ENCODE assay signal across 8 mouse cellular contexts in the genomic region with DNA sequence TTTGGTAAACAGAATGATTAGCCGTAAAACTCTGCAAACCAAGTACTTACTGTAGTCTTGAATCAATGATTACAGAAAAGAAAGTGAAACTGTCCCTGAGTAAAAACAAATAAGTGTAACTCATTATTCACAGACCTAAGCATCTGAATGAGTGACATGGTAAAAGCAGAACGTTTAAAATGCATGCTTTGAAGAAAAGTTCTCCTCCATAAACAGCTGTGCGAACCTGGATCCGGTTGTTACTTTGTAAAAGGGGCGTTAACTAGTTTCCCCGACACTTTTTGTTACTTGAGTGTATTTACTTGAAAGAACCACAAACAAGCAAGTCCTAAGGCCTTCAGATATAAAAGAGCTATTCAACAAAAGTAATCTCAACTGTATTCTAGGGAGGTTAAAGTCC. TPM values are rescaled to one million over a fixed set of nuclear protein-coding genes. Genes with fewer than 3 reads are reported as not detected.
DNase-seq lines count a peak whose midpoint lies in the region; ATAC-seq and TF ChIP-seq lines count a peak whose summit lies in the region.

No protein-coding gene starts in this region.

- WGBS in lung, adult 2 months = under 1% methylated on average over 6 of the region's 6 CpGs
- WGBS in neural tube, embryonic 14.5 days = 10% methylated on average over 6 of the region's 6 CpGs

- no peak for TF ChIP-seq POLR2A in lung, adult 2 months (IDR thresholded peaks at IDR 0.05; ENCODE audit: borderline replicate concordance, extremely low read depth, low read depth, low read length)
- TF ChIP-seq POLR2A in bone marrow macrophage, adult 2 months (IDR thresholded peaks at IDR 0.05; ENCODE audit: borderline replicate concordance, low read depth, low read length) = no peak

- no peaks in the 10 kb centered on the region for H3K9me3 ChIP-seq in neural tube, embryonic 14.5 days (ENCODE audit: control insufficient read depth, low read length)

- no peak for DNase-seq in lung, adult 2 months
- no peak for DNase-seq in lung, adult 18-20 months
- no peak for DNase-seq in ovary, postnatal 36 days (ENCODE audit: low spot score)
- DNase-seq in layer of hippocampus, adult 9-10 months (ENCODE audit: low spot score) = no peak
- DNase-seq in urinary bladder, postnatal 14 days (ENCODE audit: low spot score) = no peak

- peak overlapping the region; percentile 83 for H3K4me2 ChIP-seq in neural tube, embryonic 14.5 days (ENCODE audit: low read depth, low read length)

- H3K9ac ChIP-seq in neural tube, embryonic 14.5 days (replicated peaks; ENCODE audit: low read depth, low read length) = no peak overlapping the region; the same call in 1 of the 2 replicates

- no peaks in the 10 kb centered on the region; the same call in 1 of the 2 replicates for H3K4me1 ChIP-seq in lung, adult 2 months (ENCODE audit: control insufficient read depth, insufficient read depth, low read length)
- H3K4me1 ChIP-seq in bone marrow macrophage, adult 2 months (ENCODE audit: control insufficient read depth, insufficient read depth, low read length) = peaks cover 9% of the 10 kb centered on the region
- peaks cover 13% of the 10 kb centered on the region for H3K4me1 ChIP-seq in neural tube, embryonic 14.5 days (ENCODE audit: control insufficient read depth, insufficient read depth, low read length)

- peaks cover 14% of the 10 kb centered on the region; the same call in 1 of the 2 replicates for H3K36me3 ChIP-seq in neural tube, embryonic 14.5 days (ENCODE audit: control insufficient read depth, insufficient read depth, low read length)

- H3K27me3 ChIP-seq in neural tube, embryonic 14.5 days (ENCODE audit: control insufficient read depth, insufficient read depth, low read length) = no peaks in the 10 kb centered on the region

- peak; percentile 14 for ATAC-seq in inflammation-experienced regulatory T-cells, adult 6 months
- ATAC-seq in neural tube, embryonic 14.5 days (ENCODE audit: low read depth) = no peak

- peak overlapping the region; percentile 96 for H3K4me3 ChIP-seq in lung, adult 2 months (replicated peaks; ENCODE audit: extremely low read depth, low read depth, low read length)
- peak overlapping the region; percentile 51 for H3K4me3 ChIP-seq in bone marrow macrophage, adult 2 months (ENCODE audit: insufficient read depth, low read length)
- peak overlapping the region; percentile 83 for H3K4me3 ChIP-seq in neural tube, embryonic 14.5 days (ENCODE audit: low read depth, low read length)

- TF ChIP-seq CTCF in lung, adult 2 months (IDR thresholded peaks at IDR 0.05; ENCODE audit: insufficient read depth, low read length) = no peak
- no peak for TF ChIP-seq CTCF in bone marrow macrophage, adult 2 months (IDR thresholded peaks at IDR 0.05; ENCODE audit: low read depth, low read length)

- H3K27ac ChIP-seq in bone marrow macrophage, adult 2 months (ENCODE audit: insufficient read depth, low read depth, low read length) = no peak overlapping the region
- no peak overlapping the region for H3K27ac ChIP-seq in neural tube, embryonic 14.5 days (ENCODE audit: low read depth, low read length)

RNA-seq across cellular contexts. Expression of a gene that starts 1.2 kb away (rescaled TPM):
- polyA plus RNA-seq in lung, adult 2 months (2012; rRNA removed) = 6.9 and 7.6 TPM in 2 replicates
- polyA plus RNA-seq in bone marrow macrophage, adult 2 months (2012; ENCODE audit: insufficient read depth, insufficient read length, missing spikeins) = 5.1 and 6.9 TPM in 2 replicates
- 10 to 100 TPM in 2 of 3 experiments, 1 to 10 TPM in 1; 9.6 to 12.8 (median 11.9) TPM for polyA plus RNA-seq in inflammation-experienced regulatory T-cells, adult 6 months (2017; shearing (Covaris generic))
- 30.6 and 31.2 TPM in 2 replicates for polyA plus RNA-seq in neural tube, embryonic 14.5 days (2014; fragmentation: Nextera tagmentation; extraction: Ambion mirVana)
